Mouse (Mus musculus): ENCODE data around the gene Ccrl2. TPM values are rescaled to one million over a fixed set of nuclear protein-coding genes. Genes with fewer than 3 reads are reported as not detected.

Gene Ccrl2
- total RNA-seq (2021) (10 to 100 TPM in 1 of 2 experiments, 1 to 10 TPM in 1; 8.0 to 10.1 TPM), polyA plus RNA-seq (2012; rRNA removed) (4.8 and 5.2 TPM in 2 replicates)
- long read RNA-seq, transcript Ccrl2-201 (2 exons, 2,459 nt) = major isoform, 6 of 7 reads
- long read RNA-seq, partial matches to known transcripts = 0 of 7 reads
- long read RNA-seq, other reads (novel, unspliced or antisense) = 0 of 7 reads

- DNase-seq = peak; percentile 73
These were observed at the start of gene Ccrl2 for GRCm38 (mm10) chr9:111056798-111057543. Gene Ccrl2, minus strand, starts transcription at chr9:111057519.

GRCm38 (mm10) chr9:111103893-111104292 lies 46.6 kb upstream of the Ccrl2 start:
- no peak for DNase-seq

GRCm38 (mm10) chr9:111103293-111103692 lies 46.0 kb upstream of the Ccrl2 start:
- no peak for DNase-seq

GRCm38 (mm10) chr9:111100406-111100805 lies 43.1 kb upstream of the Ccrl2 start:
- no peak for DNase-seq

- DNase-seq = no peak
These were observed 40.2 kb upstream of the Ccrl2 start for GRCm38 (mm10) chr9:111097543-111097942.

- no peak for DNase-seq
These were observed 39.4 kb upstream of the Ccrl2 start for GRCm38 (mm10) chr9:111096419-111097326.

GRCm38 (mm10) chr9:111095710-111096109 lies 38.4 kb upstream of the Ccrl2 start:
- no peak for DNase-seq

- no peak for DNase-seq
These were observed 37.3 kb upstream of the Ccrl2 start for GRCm38 (mm10) chr9:111094626-111095025.

GRCm38 (mm10) chr9:111093094-111093493 lies 35.8 kb upstream of the Ccrl2 start:
- peak; percentile 56 for DNase-seq

- DNase-seq = no peak
These were observed 35.3 kb upstream of the Ccrl2 start for GRCm38 (mm10) chr9:111092657-111093056.

GRCm38 (mm10) chr9:111088886-111089285 lies 31.6 kb upstream of the Ccrl2 start:
- no peak for DNase-seq

GRCm38 (mm10) chr9:111087960-111088359 lies 30.6 kb upstream of the Ccrl2 start:
- DNase-seq = no peak

GRCm38 (mm10) chr9:111086995-111087606 lies 29.8 kb upstream of the Ccrl2 start:
- DNase-seq = no peak

GRCm38 (mm10) chr9:111086137-111086536 lies 28.8 kb upstream of the Ccrl2 start:
- DNase-seq = no peak

GRCm38 (mm10) chr9:111085329-111085728 lies 28.0 kb upstream of the Ccrl2 start:
- no peak for DNase-seq

GRCm38 (mm10) chr9:111081765-111082164 lies 24.4 kb upstream of the Ccrl2 start:
- no peak for DNase-seq

GRCm38 (mm10) chr9:111080801-111081200 lies 23.5 kb upstream of the Ccrl2 start:
- DNase-seq = no peak

- no peak for DNase-seq
These were observed 20.4 kb upstream of the Ccrl2 start for GRCm38 (mm10) chr9:111077745-111078144.

- DNase-seq = no peak
These were observed 15.7 kb upstream of the Ccrl2 start for GRCm38 (mm10) chr9:111072971-111073370.

GRCm38 (mm10) chr9:111072175-111072574 lies 14.9 kb upstream of the Ccrl2 start:
- peak; percentile 54 for DNase-seq

- peak; percentile 42 for DNase-seq
These were observed 13.2 kb upstream of the Ccrl2 start for GRCm38 (mm10) chr9:111070546-111070961.

- no peak for DNase-seq
These were observed 9.7 kb upstream of the Ccrl2 start for GRCm38 (mm10) chr9:111067052-111067451.

All from adrenal gland, adult 2 months (tissue).